Mouse (Mus musculus) intestine, postnatal 0 days (tissue): Measurements from ENCODE around the gene Olfr616. TPM values are rescaled to one million over a fixed set of nuclear protein-coding genes. Genes with fewer than 3 reads are reported as not detected.
"Not testable (repeated sequence)": the region's sequence is repeated elsewhere in the genome, so short reads cannot be mapped to it uniquely, and the experiment has no call there.

ENCODE experiments used
- ATAC-seq: fragments of 200-750 bp; cut with Nextera tagmentation; 2 replicates; pipeline ENCODE4 v1.8.0; 2017; ENCODE audit warnings: mild to moderate bottlenecking, moderate TSS enrichment, moderate library complexity
- H3K27ac ChIP-seq: fragments of 300-500 bp; sonication (generic); 2 replicates; pipeline ENCODE4 v1.5.1; 2014; ENCODE audit warnings: mild to moderate bottlenecking, low read depth, low read length, moderate library complexity
- H3K27me3 ChIP-seq: fragments of 300-500 bp; sonication (generic); replicated peaks from 2 replicates; pipeline ENCODE4 v1.6.1; 2014; ENCODE audit warnings: low read length, mixed read lengths; ENCODE audit not compliant: control insufficient read depth, insufficient read depth
- H3K36me3 ChIP-seq: fragments of 300-500 bp; sonication (generic); 2 replicates; pipeline ENCODE4 v1.6.1; 2014; ENCODE audit warnings: mild to moderate bottlenecking, moderate library complexity; ENCODE audit not compliant: control insufficient read depth, insufficient read depth
- H3K4me1 ChIP-seq: fragments of 300-500 bp; sonication (generic); replicated peaks from 2 replicates; pipeline ENCODE4 v1.6.1; 2014; ENCODE audit warnings: antibody characterized with exemption, low read length, mixed read lengths; ENCODE audit not compliant: control insufficient read depth, insufficient read depth
- H3K4me2 ChIP-seq: fragments of 300-500 bp; sonication (generic); replicated peaks from 2 replicates; pipeline ENCODE4 v1.6.1; 2014; ENCODE audit warnings: low read depth, mild to moderate bottlenecking, moderate library complexity
- H3K4me3 ChIP-seq: fragments of 300-500 bp; sonication (generic); 2 replicates; pipeline ENCODE4 v1.5.1; 2014; ENCODE audit warnings: low read depth, low read length
- H3K9ac ChIP-seq: fragments of 300-500 bp; sonication (generic); 2 replicates; pipeline ENCODE4 v1.6.1; 2014; ENCODE audit warnings: mild to moderate bottlenecking, low read depth, low read length
- H3K9me3 ChIP-seq: fragments of 300-500 bp; sonication (generic); 2 replicates; pipeline ENCODE4 v1.6.1; 2016; ENCODE audit warnings: mixed run types; ENCODE audit not compliant: control insufficient read depth
- CTCF ChIP-seq: sonication (generic); IDR thresholded peaks from 2 replicates; pipeline ENCODE4 v1.5.1; 2016; ENCODE audit warnings: low read depth, mild to moderate bottlenecking, control low read depth, antibody characterized with exemption, moderate library complexity
- WGBS: fragments of 180-500 bp; shearing (Covaris S2); extraction: QIAGEN DNeasy Blood & Tissue Kit; methylation state at CpG from one replicate; pipeline ENCODE4 v1.1.7; 2014; 5-methylcytosine and 5-hydroxymethylcytosine counted together
- microRNA-seq: library from miRNA; unstranded; fragments of <30 nt; microRNA quantifications from one replicate; pipeline ENCODE4, GENCODE M21; 2016
- polyA plus RNA-seq: library from polyadenylated mRNA; unstranded; fragments of >200 nt; fragmentation: Nextera tagmentation; extraction: Ambion mirVana; gene quantifications from 2 replicates; pipeline ENCODE4 v1.2.1, GENCODE M21; 2015

The Olfr616 gene
- polyA plus RNA-seq, 1 experiment from 2014 or later = not detected

GRCm38 (mm10) chr7:103547774-103548173, 21.2 kb downstream of the Olfr616 start, which contains the start of gene Olfr613:
TSS of gene Olfr613 (plus strand) at chr7:103548074.
- Histone ChIP-seq H3K27me3 (no peaks in the 10 kb centered on the region), H3K4me3 (no peak within 1 kb of the TSS), H3K27ac (no peak within 1 kb of the TSS), H3K9me3 (no peaks in the 10 kb centered on the region), H3K36me3 (no peaks in the 10 kb centered on the region), H3K4me1 (no peaks in the 10 kb centered on the region), H3K4me2 (no peak within 1 kb of the TSS), H3K9ac (no peak within 1 kb of the TSS)
- no peak for ATAC-seq
- 75% methylated on average over 2 of the region's 2 CpGs for WGBS
- no peak for TF ChIP-seq CTCF

GRCm38 (mm10) chr7:103542617-103543016, 26.3 kb downstream of the Olfr616 start, which contains the start of gene Olfr612:
TSS of gene Olfr612 (minus strand) at chr7:103542717.
- not testable (repeated sequence) for H3K36me3 ChIP-seq, H3K9ac ChIP-seq, H3K4me1 ChIP-seq, H3K4me3 ChIP-seq, H3K9me3 ChIP-seq, H3K27me3 ChIP-seq, H3K4me2 ChIP-seq, H3K27ac ChIP-seq, ATAC-seq
- 78% methylated on average over 2 of the region's 2 CpGs for WGBS

GRCm38 (mm10) chr7:103520746-103521145, 48.2 kb downstream of the Olfr616 start, which contains the start of gene Olfr611:
TSS of gene Olfr611 (minus strand) at chr7:103520846.
- H3K27ac ChIP-seq, H3K9me3 ChIP-seq, H3K4me2 ChIP-seq, H3K4me1 ChIP-seq, H3K36me3 ChIP-seq, H3K9ac ChIP-seq, H3K4me3 ChIP-seq, ATAC-seq, H3K27me3 ChIP-seq: not testable (repeated sequence)
- WGBS = 68% methylated on average over 1 of the region's 1 CpGs

Small RNAs within 50 kb of the gene (microRNA-seq; reads per million reads assigned to microRNA genes)
- gene Gm26506 = not detected

Other genes starting within 250 kb of the Olfr616 start
- gene Olfr598, start 245.6 kb downstream of the Olfr616 start, polyA plus RNA-seq = not detected in 2 replicates
- not detected in 2 replicates for gene Olfr599, start 233.2 kb downstream of the Olfr616 start, polyA plus RNA-seq
- gene Olfr600, start 219.5 kb downstream of the Olfr616 start, polyA plus RNA-seq = not detected in 2 replicates
- not detected in 2 replicates for gene Olfr601, start 206.5 kb downstream of the Olfr616 start, polyA plus RNA-seq
- not detected in 2 replicates for gene Olfr603, start 183.0 kb downstream of the Olfr616 start, polyA plus RNA-seq
- not detected in 2 replicates for gene Usp17lc, start 154.1 kb downstream of the Olfr616 start, polyA plus RNA-seq
- not detected in 2 replicates for gene Olfr605, start 123.7 kb downstream of the Olfr616 start, polyA plus RNA-seq
- gene Olfr606, start 120.1 kb downstream of the Olfr616 start, polyA plus RNA-seq = not detected in 2 replicates
- not detected in 2 replicates for gene Olfr607, start 105.0 kb downstream of the Olfr616 start, polyA plus RNA-seq
- gene Olfr608, start 99.3 kb downstream of the Olfr616 start, polyA plus RNA-seq = not detected in 2 replicates
- gene Olfr609, start 71.1 kb downstream of the Olfr616 start, polyA plus RNA-seq = not detected in 2 replicates
- gene Olfr610, start 57.0 kb downstream of the Olfr616 start, polyA plus RNA-seq = not detected in 2 replicates
- gene Olfr611, start 48.3 kb downstream of the Olfr616 start, polyA plus RNA-seq = not detected in 2 replicates
- gene Olfr612, start 26.4 kb downstream of the Olfr616 start, polyA plus RNA-seq = not detected in 2 replicates
- gene Olfr613, start 21.1 kb downstream of the Olfr616 start, polyA plus RNA-seq = not detected in 2 replicates
- gene Olfr615, start 13.1 kb downstream of the Olfr616 start, polyA plus RNA-seq = not detected in 2 replicates
- not detected in 2 replicates for gene Olfr617, start 3.9 kb upstream of the Olfr616 start, polyA plus RNA-seq
- not detected in 2 replicates for gene Olfr618, start 21.0 kb upstream of the Olfr616 start, polyA plus RNA-seq
- not detected in 2 replicates for gene Olfr619, start 31.4 kb upstream of the Olfr616 start, polyA plus RNA-seq
- not detected in 2 replicates for gene Olfr620, start 43.4 kb upstream of the Olfr616 start, polyA plus RNA-seq
- gene Olfr622, start 73.6 kb upstream of the Olfr616 start, polyA plus RNA-seq = not detected in 2 replicates
- not detected in 2 replicates for gene Olfr623, start 94.6 kb upstream of the Olfr616 start, polyA plus RNA-seq
- 0.09 TPM in 2 replicates for gene Olfr624, start 102.0 kb upstream of the Olfr616 start, polyA plus RNA-seq
- not detected in 2 replicates for gene Olfr625-ps1, start 113.6 kb upstream of the Olfr616 start, polyA plus RNA-seq
- gene Olfr243, start 145.5 kb upstream of the Olfr616 start, polyA plus RNA-seq = not detected in 2 replicates
- gene Olfr628, start 161.2 kb upstream of the Olfr616 start, polyA plus RNA-seq = not detected in 2 replicates
- not detected in 2 replicates for gene Olfr629, start 175.8 kb upstream of the Olfr616 start, polyA plus RNA-seq
- not detected in 2 replicates for gene Olfr630, start 188.2 kb upstream of the Olfr616 start, polyA plus RNA-seq
- gene Olfr69, start 202.5 kb upstream of the Olfr616 start, polyA plus RNA-seq = not detected in 2 replicates
- not detected in 2 replicates for gene Olfr68, start 210.6 kb upstream of the Olfr616 start, polyA plus RNA-seq
- gene Olfr67, start 222.7 kb upstream of the Olfr616 start, polyA plus RNA-seq = not detected in 2 replicates
- 164 and 228 TPM in 2 replicates for gene Hbb-bt, start 244.9 kb upstream of the Olfr616 start, polyA plus RNA-seq